Mouse (Mus musculus) heart, embryonic 12.5 days (tissue): ENCODE data around the gene Kcnip2. TPM values are rescaled to one million over a fixed set of nuclear protein-coding genes. Genes with fewer than 3 reads are reported as not detected.

ENCODE experiments used
- ATAC-seq: fragments of 200-750 bp; cut with Nextera tagmentation; 2 replicates; pipeline ENCODE4 v1.8.0; 2017; ENCODE audit warnings: moderate TSS enrichment, moderate library complexity; ENCODE audit not compliant: insufficient number of reproducible peaks, low FRiP score
- H3K27ac ChIP-seq: fragments of 300-500 bp; sonication (generic); 2 replicates; pipeline ENCODE4 v1.5.1; 2016; ENCODE audit warnings: mild to moderate bottlenecking, moderate library complexity; ENCODE audit not compliant: poor library complexity, severe bottlenecking
- H3K27me3 ChIP-seq: fragments of 300-500 bp; sonication (generic); replicated peaks from 2 replicates; pipeline ENCODE4 v1.6.1; 2016; ENCODE audit warnings: mild to moderate bottlenecking, moderate library complexity
- H3K36me3 ChIP-seq: fragments of 300-500 bp; sonication (generic); 2 replicates; pipeline ENCODE4 v1.6.1; 2016; ENCODE audit warnings: mild to moderate bottlenecking, moderate library complexity
- H3K4me1 ChIP-seq: fragments of 300-500 bp; sonication (generic); replicated peaks from 2 replicates; pipeline ENCODE4 v1.6.1; 2016; ENCODE audit warnings: mild to moderate bottlenecking
- H3K4me2 ChIP-seq: fragments of 300-500 bp; sonication (generic); 2 replicates; pipeline ENCODE4 v1.6.1; 2016; ENCODE audit warnings: mild to moderate bottlenecking, moderate library complexity
- H3K4me3 ChIP-seq: fragments of 300-500 bp; sonication (generic); 2 replicates; pipeline ENCODE4 v1.5.1; 2016; ENCODE audit warnings: mild to moderate bottlenecking
- H3K9ac ChIP-seq: fragments of 300-500 bp; sonication (generic); 2 replicates; pipeline ENCODE4 v1.6.1; 2016; ENCODE audit warnings: mild to moderate bottlenecking, moderate library complexity
- H3K9me3 ChIP-seq: fragments of 300-500 bp; sonication (generic); replicated peaks from 2 replicates; pipeline ENCODE4 v1.6.1; 2016; ENCODE audit warnings: mild to moderate bottlenecking, moderate library complexity
- WGBS: fragments of 180-500 bp; shearing (Covaris S2); methylation state at CpG from one replicate; pipeline ENCODE4 v1.1.7; 2016; 5-methylcytosine and 5-hydroxymethylcytosine counted together
- polyA plus RNA-seq: library from polyadenylated mRNA; unstranded; fragments of >200 nt; fragmentation: Nextera tagmentation; extraction: Ambion mirVana; gene quantifications from 2 replicates; pipeline ENCODE4 v1.2.1, GENCODE M21; 2016

The Kcnip2 gene
- polyA plus RNA-seq, 1 experiment from 2014 or later, result 0.56 TPM

DNA sequence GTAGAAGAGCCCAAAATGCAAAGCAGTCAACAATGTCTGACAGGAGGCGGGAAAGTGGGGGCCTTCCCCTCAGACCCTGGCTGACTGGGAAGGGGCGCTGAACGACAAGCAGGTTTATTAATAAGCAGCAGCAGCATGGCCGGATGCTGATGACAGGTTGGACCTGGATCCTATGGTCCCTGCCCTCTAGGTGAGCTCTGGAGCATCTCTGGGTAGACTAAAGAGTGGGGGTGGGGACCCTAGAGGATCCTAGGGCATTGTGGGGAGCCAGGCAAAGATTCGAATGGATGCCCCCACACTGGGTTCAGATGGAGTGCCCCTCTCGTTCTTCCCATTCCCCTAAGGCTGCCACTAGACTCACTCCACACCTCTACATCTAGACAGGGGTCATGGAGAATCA lies 23.5 kb downstream of the Kcnip2 start:
- Histone ChIP-seq H3K27ac (no peak overlapping the region), H3K27me3 (peaks cover 3% of the 10 kb centered on the region), H3K9ac (no peak overlapping the region), H3K4me3 (no peak overlapping the region), H3K4me2 (no peak overlapping the region), H3K36me3 (no peaks in the 10 kb centered on the region), H3K4me1 (peaks cover 9% of the 10 kb centered on the region; the same call in 1 of the 2 replicates), H3K9me3 (no peaks in the 10 kb centered on the region)
- no peak for ATAC-seq
- 75% methylated on average over 6 of the region's 6 CpGs for WGBS

DNA sequence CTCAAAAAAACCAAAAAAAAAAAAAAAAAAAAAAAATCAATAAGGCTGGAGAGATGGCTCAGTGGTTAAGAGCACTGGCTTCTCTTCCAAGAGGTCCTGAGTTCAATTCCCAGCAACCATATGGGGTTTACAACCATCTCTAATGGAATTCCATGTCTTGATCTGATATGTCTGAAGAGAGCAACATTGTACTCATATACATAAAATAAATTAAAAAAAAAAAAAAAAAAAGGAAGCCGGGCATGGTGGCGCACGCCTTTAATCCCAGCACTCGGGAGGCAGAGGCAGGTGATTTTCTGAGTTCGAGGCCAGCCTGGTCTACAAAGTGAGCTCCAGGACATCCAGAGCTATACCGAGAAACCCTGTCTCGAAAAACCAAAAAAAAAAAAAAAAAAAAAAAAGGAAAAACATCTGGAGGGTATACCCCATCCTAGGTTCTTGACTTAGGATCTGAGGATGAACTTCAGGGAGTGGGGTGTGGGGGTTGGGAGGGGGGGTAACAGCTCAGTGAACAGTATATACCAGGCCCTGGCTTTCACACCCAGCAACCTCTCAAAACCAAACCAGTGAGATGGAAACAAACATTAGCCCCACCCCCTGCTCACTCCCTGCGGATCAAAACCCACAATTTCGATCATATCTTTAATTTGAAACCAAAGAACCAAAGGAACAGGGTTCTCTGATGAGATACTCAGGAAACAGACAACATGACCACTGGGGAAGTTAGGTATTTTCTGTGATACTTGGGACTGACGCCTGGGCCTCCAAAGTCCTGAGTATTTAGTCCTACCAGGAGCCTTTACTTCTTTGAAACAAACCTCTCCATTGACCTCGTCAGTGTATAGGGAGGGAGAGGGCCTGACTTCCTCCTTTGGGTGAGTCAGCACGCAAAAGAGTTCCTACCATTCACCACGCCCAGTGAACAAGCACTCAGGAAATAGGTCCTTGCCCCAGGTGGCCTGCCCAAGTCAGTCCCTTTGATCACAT lies 25.7 kb downstream of the Kcnip2 start:
- no peaks in the 10 kb centered on the region; the same call in 1 of the 2 replicates for H3K27me3 ChIP-seq
- 75% methylated on average over 13 of the region's 13 CpGs for whole genome bisulfite sequencing
- no peak overlapping the region for H3K27ac ChIP-seq
- peak; percentile 90 for ATAC-seq
- H3K4me2 ChIP-seq, result no peak overlapping the region
- no peak overlapping the region for H3K4me3 ChIP-seq
- H3K9me3 ChIP-seq, result no peaks in the 10 kb centered on the region
- no peak overlapping the region for H3K9ac ChIP-seq
- peaks cover 5% of the 10 kb centered on the region; the same call in 1 of the 2 replicates for H3K4me1 ChIP-seq
- no peaks in the 10 kb centered on the region for H3K36me3 ChIP-seq

DNA sequence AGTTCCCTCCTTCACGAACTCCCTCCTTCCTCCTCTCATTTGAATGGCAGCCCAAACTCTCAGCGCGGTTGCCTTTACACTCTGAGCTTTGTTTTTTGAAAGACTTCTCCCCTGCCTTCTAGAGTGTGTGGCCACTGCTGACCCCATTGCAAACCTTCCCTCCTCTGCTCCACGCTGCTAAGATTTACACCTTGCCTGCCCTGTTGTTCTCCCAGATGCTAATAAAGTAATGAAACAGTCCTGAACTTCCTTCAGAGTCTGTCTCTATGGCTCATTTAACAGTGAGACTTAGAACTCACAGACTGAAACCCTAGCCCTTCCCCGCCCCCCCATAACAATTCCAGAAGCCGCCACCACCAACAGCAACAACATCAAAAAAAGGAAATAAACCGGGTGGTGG lies 26.5 kb downstream of the Kcnip2 start:
- Histone ChIP-seq H3K27me3 (no peaks in the 10 kb centered on the region), H3K9me3 (no peaks in the 10 kb centered on the region), H3K4me2 (no peak overlapping the region), H3K9ac (no peak overlapping the region), H3K36me3 (no peaks in the 10 kb centered on the region), H3K27ac (no peak overlapping the region), H3K4me3 (no peak overlapping the region), H3K4me1 (peaks cover 5% of the 10 kb centered on the region; the same call in 1 of the 2 replicates)
- no peak for ATAC-seq
- WGBS, result 80% methylated on average over 7 of the region's 7 CpGs

GRCm38 (mm10) chr19:45788337-45788736 lies 27.5 kb downstream of the Kcnip2 start:
- no peak overlapping the region for H3K27ac ChIP-seq
- no peaks in the 10 kb centered on the region for H3K27me3 ChIP-seq
- no peaks in the 10 kb centered on the region for H3K36me3 ChIP-seq
- H3K4me3 ChIP-seq, result no peak overlapping the region
- ATAC-seq, result no peak
- no peaks in the 10 kb centered on the region for H3K9me3 ChIP-seq
- H3K4me1 ChIP-seq, result peaks cover 8% of the 10 kb centered on the region
- 41% methylated on average over 4 of the region's 4 CpGs for WGBS
- H3K9ac ChIP-seq, result no peak overlapping the region
- H3K4me2 ChIP-seq, result no peak overlapping the region

DNA sequence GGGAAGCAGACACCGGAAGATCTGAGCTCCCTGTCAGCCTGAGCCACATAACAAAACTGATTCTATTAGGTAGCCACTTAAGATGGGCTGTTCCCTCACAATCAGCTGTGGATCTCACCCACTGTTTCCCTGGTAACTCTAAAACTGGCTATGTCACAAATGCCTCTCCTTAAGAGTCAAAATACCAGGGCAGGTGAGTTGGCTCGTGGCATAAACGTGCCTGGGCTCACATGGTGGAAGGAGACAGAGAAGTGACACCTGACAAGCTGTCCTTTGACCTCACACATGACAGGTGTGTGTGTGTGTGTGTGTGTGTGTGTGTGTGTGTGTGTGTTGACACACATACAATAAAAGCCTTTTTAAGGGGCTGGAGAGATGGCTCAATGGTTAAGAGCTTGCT lies 28.4 kb downstream of the Kcnip2 start:
- Histone ChIP-seq H3K9me3 (no peaks in the 10 kb centered on the region), H3K27ac (no peak overlapping the region), H3K27me3 (no peaks in the 10 kb centered on the region), H3K36me3 (no peaks in the 10 kb centered on the region), H3K4me3 (no peak overlapping the region), H3K4me2 (no peak overlapping the region), H3K4me1 (peaks cover 3% of the 10 kb centered on the region; the same call in 1 of the 2 replicates), H3K9ac (no peak overlapping the region)
- ATAC-seq, result no peak
- WGBS, result 80% methylated on average over 3 of the region's 3 CpGs

GRCm38 (mm10) chr19:45785470-45785869 lies 30.4 kb downstream of the Kcnip2 start:
- WGBS, result 68% methylated on average over 3 of the region's 3 CpGs
- no peak overlapping the region for H3K4me3 ChIP-seq
- no peaks in the 10 kb centered on the region for H3K9me3 ChIP-seq
- no peaks in the 10 kb centered on the region for H3K27me3 ChIP-seq
- H3K4me1 ChIP-seq, result peaks cover 16% of the 10 kb centered on the region
- H3K36me3 ChIP-seq, result peaks cover 5% of the 10 kb centered on the region; the same call in 1 of the 2 replicates
- H3K9ac ChIP-seq, result no peak overlapping the region
- no peak for ATAC-seq
- no peak overlapping the region for H3K27ac ChIP-seq
- H3K4me2 ChIP-seq, result no peak overlapping the region

DNA sequence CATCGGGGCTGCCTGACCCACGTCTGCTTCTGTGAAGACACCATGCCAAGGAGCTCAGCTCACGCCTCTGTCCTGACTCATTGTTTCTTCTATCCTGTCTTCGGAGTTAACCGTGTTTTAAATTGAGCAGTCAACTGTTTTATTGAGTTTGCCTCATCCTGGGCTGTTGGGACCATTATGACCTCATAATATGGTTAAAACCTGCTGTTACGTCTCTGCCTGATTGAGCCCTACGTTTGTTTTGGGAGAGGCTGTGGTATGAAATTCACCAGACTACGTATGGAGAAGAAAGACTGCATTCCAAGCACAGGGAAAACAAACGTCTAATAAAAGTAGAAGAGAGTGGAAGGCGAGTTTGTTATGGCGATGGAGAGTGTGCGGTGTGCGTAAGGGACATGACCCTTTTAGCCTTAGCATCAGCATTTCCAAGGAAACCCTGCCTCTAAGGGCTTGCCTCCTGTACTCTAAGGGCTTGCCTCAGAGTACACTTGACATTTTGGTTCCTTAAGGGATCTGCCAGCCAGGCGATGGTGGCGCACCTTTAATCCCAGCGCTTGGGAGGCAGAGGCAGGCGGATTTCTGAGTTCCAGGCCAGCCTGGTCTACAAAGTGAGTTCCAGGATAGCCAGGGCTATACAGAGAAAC lies 31.8 kb downstream of the Kcnip2 start:
- H3K9me3 ChIP-seq, result no peaks in the 10 kb centered on the region
- peak overlapping the region; percentile 67 for H3K9ac ChIP-seq
- H3K4me1 ChIP-seq, result peaks cover 24% of the 10 kb centered on the region
- peaks cover 20% of the 10 kb centered on the region; the same call in 1 of the 2 replicates for H3K36me3 ChIP-seq
- no peak for ATAC-seq
- H3K27me3 ChIP-seq, result no peaks in the 10 kb centered on the region
- peak overlapping the region; percentile 76 for H3K4me3 ChIP-seq
- peak overlapping the region; percentile 98 for H3K27ac ChIP-seq
- H3K4me2 ChIP-seq, result peak overlapping the region; percentile 77
- 31% methylated on average over 17 of the region's 17 CpGs for WGBS

DNA sequence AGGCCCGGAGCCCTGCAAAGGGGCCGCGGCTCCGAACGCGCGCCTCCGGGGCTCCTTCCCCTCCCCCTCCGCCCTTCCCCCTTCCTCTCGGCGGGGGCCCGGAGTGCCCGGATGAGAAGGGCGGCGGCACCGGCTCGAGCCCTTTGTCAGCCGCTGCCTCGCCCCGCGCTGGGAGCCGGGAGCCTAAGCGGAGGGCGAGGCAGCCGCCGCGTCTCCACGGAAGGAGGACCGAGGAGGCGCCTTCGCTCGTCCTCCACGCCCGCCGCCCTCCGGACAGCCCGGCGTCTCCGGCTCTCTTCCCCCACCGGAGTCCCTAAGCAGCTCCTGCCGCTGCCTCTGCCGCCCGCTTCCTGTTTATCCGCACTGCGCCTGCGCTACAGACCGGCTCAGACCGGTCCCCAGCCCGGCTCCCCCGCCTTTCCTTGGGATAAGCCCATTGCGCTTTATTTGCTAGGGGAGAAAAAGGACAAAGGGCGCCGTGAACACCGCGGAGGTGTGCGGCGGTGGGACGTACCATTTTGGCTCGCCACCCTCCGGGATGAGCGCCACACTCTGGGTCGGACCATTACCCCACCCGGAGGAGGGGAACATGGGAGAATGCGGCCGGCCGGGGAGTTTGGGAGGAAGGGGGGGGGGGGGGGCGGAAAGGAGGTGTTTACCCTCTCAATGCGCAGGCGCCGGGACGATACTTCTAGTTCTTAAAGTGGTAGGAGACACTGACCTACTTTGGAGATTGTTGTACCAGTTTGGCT lies 32.5 kb downstream of the Kcnip2 start, which contains the start of gene Mgea5:
Gene Mgea5 (minus strand): TSS at position 657 of the 752 bp plus-strand sequence.
- ATAC-seq, result peak; percentile 97
- H3K27ac ChIP-seq, result peak within 1 kb of the TSS; percentile 98
- no peaks in the 10 kb centered on the region for H3K9me3 ChIP-seq
- peak within 1 kb of the TSS; percentile 92 for H3K9ac ChIP-seq
- H3K27me3 ChIP-seq, result no peaks in the 10 kb centered on the region
- H3K4me1 ChIP-seq, result peaks cover 24% of the 10 kb centered on the region
- H3K4me2 ChIP-seq, result peak within 1 kb of the TSS; percentile 77
- H3K4me3 ChIP-seq, result peak within 1 kb of the TSS; percentile 76
- under 1% methylated on average over 62 of the region's 71 CpGs for WGBS
- H3K36me3 ChIP-seq, result peaks cover 25% of the 10 kb centered on the region

DNA sequence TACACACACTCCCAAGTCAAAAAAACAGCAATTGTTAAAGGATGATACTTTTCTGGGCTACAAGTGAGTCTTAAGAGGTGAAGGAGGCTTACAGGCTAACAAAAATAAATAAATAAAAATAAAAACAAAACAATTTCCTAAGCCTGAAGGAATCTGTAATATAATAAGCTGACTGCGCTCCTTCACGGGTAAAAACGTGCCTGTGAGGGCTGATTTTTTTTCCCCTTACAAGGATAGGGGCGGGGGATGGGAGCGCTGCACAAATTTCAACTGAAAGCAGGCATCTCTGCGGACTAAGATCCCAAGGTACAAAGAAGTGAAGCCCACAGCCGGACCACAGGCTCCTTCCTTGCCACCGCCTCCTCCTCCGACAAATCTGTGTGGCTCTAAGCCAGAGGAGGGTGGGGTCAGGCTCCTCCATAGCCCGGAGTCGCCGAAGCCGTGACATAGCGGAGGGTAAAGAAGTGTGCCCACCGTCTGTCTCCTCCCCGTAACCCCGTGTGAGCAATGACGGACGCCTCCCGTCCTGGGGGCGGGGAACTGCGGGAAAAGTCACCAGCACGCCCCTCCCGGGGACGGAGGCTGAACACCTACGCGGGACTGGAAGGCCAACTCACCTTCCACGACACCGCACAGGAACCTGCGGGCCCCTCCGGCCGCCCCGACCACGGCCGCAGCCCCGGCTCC lies 33.4 kb downstream of the Kcnip2 start:
- ATAC-seq, result peak; percentile 76
- Histone ChIP-seq H3K36me3 (peaks cover 34% of the 10 kb centered on the region), H3K4me1 (peaks cover 24% of the 10 kb centered on the region), H3K27ac (peak overlapping the region; percentile 98), H3K4me3 (peak overlapping the region; percentile 76), H3K9ac (peak overlapping the region; percentile 92), H3K4me2 (peak overlapping the region; percentile 75), H3K27me3 (no peaks in the 10 kb centered on the region), H3K9me3 (no peaks in the 10 kb centered on the region)
- WGBS, result under 1% methylated on average over 36 of the region's 36 CpGs

- Histone ChIP-seq H3K9me3 (no peaks in the 10 kb centered on the region), H3K27ac (no peak overlapping the region), H3K36me3 (peaks cover 40% of the 10 kb centered on the region), H3K4me3 (peak overlapping the region; percentile 76), H3K4me1 (peaks cover 24% of the 10 kb centered on the region), H3K9ac (no peak overlapping the region), H3K27me3 (no peaks in the 10 kb centered on the region), H3K4me2 (peak overlapping the region; percentile 75)
- no peak for ATAC-seq
- WGBS, result 60% methylated on average over 8 of the region's 8 CpGs
Observed at GRCm38 (mm10) chr19:45781676-45782075, 34.2 kb downstream of the Kcnip2 start.
